Mouse (Mus musculus) midbrain, embryonic 12.5 days (tissue): Measurements from ENCODE around the gene F12. TPM values are rescaled to one million over a fixed set of nuclear protein-coding genes. Genes with fewer than 3 reads are reported as not detected.

Experiments
- ATAC-seq: fragments of 200-750 bp; cut with Nextera tagmentation; 2 replicates; pipeline ENCODE4 v1.8.0; 2017; ENCODE audit warnings: low read depth, moderate TSS enrichment, moderate library complexity; ENCODE audit not compliant: low FRiP score
- H3K27ac ChIP-seq: fragments of 300-500 bp; sonication (generic); replicated peaks from 2 replicates; pipeline ENCODE4 v1.5.1; 2016; ENCODE audit warnings: mild to moderate bottlenecking
- H3K27me3 ChIP-seq: fragments of 300-500 bp; sonication (generic); 2 replicates; pipeline ENCODE4 v1.6.1; 2016; ENCODE audit warnings: mild to moderate bottlenecking
- H3K36me3 ChIP-seq: fragments of 300-500 bp; sonication (generic); 2 replicates; pipeline ENCODE4 v1.6.1; 2016
- H3K4me1 ChIP-seq: fragments of 300-500 bp; sonication (generic); 2 replicates; pipeline ENCODE4 v1.6.1; 2016
- H3K4me2 ChIP-seq: fragments of 300-500 bp; sonication (generic); replicated peaks from 2 replicates; pipeline ENCODE4 v1.6.1; 2016; ENCODE audit warnings: mild to moderate bottlenecking, moderate library complexity
- H3K4me3 ChIP-seq: fragments of 300-500 bp; sonication (generic); 2 replicates; pipeline ENCODE4 v1.5.1; 2016; ENCODE audit warnings: mild to moderate bottlenecking
- H3K9ac ChIP-seq: fragments of 300-500 bp; sonication (generic); replicated peaks from 2 replicates; pipeline ENCODE4 v1.6.1; 2016; ENCODE audit warnings: mild to moderate bottlenecking, moderate library complexity
- H3K9me3 ChIP-seq: fragments of 300-500 bp; sonication (generic); 2 replicates; pipeline ENCODE4 v1.6.1; 2016; ENCODE audit warnings: mild to moderate bottlenecking
- WGBS: fragments of 180-500 bp; shearing (Covaris S2); methylation state at CpG from one replicate; pipeline ENCODE4 v1.1.7; 2016; 5-methylcytosine and 5-hydroxymethylcytosine counted together
- polyA plus RNA-seq: library from polyadenylated mRNA; unstranded; fragments of >200 nt; fragmentation: Nextera tagmentation; extraction: Ambion mirVana; gene quantifications from 2 replicates; pipeline ENCODE4 v1.2.1, GENCODE M21; 2016

Gene F12
- polyA plus RNA-seq, 1 experiment from 2014 or later = not detected

- H3K9me3 ChIP-seq = no peaks in the 10 kb centered on the region
- peaks cover 60% of the 10 kb centered on the region for H3K27me3 ChIP-seq
- H3K4me2 ChIP-seq = peak overlapping the region; percentile 35
- peak overlapping the region; percentile 13; the same call in 1 of the 2 replicates for H3K4me3 ChIP-seq
- no peaks in the 10 kb centered on the region for H3K36me3 ChIP-seq
- no peak overlapping the region for H3K27ac ChIP-seq
- WGBS = 15% methylated on average over 35 of the region's 35 CpGs
- H3K9ac ChIP-seq = peak overlapping the region; percentile 8; the same call in 1 of the 2 replicates
- H3K4me1 ChIP-seq = peaks cover 23% of the 10 kb centered on the region
- ATAC-seq = peak; percentile 79
Observed at GRCm38 (mm10) chr13:55420933-55421800, 5.4 kb downstream of the F12 start.

- no peak for ATAC-seq
- no peak overlapping the region for H3K27ac ChIP-seq
- H3K9me3 ChIP-seq = no peaks in the 10 kb centered on the region
- peak overlapping the region; percentile 8; the same call in 1 of the 2 replicates for H3K9ac ChIP-seq
- WGBS = 33% methylated on average over 51 of the region's 51 CpGs
- peaks cover 63% of the 10 kb centered on the region for H3K27me3 ChIP-seq
- peaks cover 23% of the 10 kb centered on the region for H3K4me1 ChIP-seq
- H3K4me2 ChIP-seq = peak overlapping the region; percentile 35
- no peak overlapping the region for H3K4me3 ChIP-seq
- no peaks in the 10 kb centered on the region for H3K36me3 ChIP-seq
Observed at GRCm38 (mm10) chr13:55420018-55420932, 6.3 kb downstream of the F12 start.

GRCm38 (mm10) chr13:55419142-55419541 is 7.5 kb downstream of the F12 start:
- 88% methylated on average over 5 of the region's 5 CpGs for WGBS
- no peak overlapping the region for H3K9ac ChIP-seq
- H3K27ac ChIP-seq = no peak overlapping the region
- no peak overlapping the region for H3K4me3 ChIP-seq
- no peaks in the 10 kb centered on the region for H3K36me3 ChIP-seq
- ATAC-seq = no peak
- H3K4me2 ChIP-seq = no peak overlapping the region
- H3K4me1 ChIP-seq = peaks cover 30% of the 10 kb centered on the region
- H3K27me3 ChIP-seq = peaks cover 75% of the 10 kb centered on the region
- H3K9me3 ChIP-seq = no peaks in the 10 kb centered on the region

GRCm38 (mm10) chr13:55418004-55418403 is 8.6 kb downstream of the F12 start:
- 14% methylated on average over 12 of the region's 12 CpGs for WGBS
- Histone ChIP-seq H3K4me2 (no peak overlapping the region; the same call in 1 of the 2 replicates), H3K4me1 (peaks cover 30% of the 10 kb centered on the region), H3K36me3 (no peaks in the 10 kb centered on the region), H3K9me3 (no peaks in the 10 kb centered on the region), H3K27ac (no peak overlapping the region), H3K27me3 (peaks cover 86% of the 10 kb centered on the region), H3K9ac (no peak overlapping the region), H3K4me3 (no peak overlapping the region)
- ATAC-seq = 0 out of 2 replicates have a peak, but pooled peaks have one; percentile 32

GRCm38 (mm10) chr13:55414743-55415380 is 11.7 kb downstream of the F12 start, which contains the start of gene Pfn3:
TSS of gene Pfn3 (minus strand) at chr13:55415232.
- Histone ChIP-seq H3K4me3 (peak within 1 kb of the TSS; percentile 30), H3K9me3 (no peaks in the 10 kb centered on the region), H3K4me1 (peaks cover 17% of the 10 kb centered on the region), H3K9ac (peak within 1 kb of the TSS; percentile 44), H3K36me3 (no peaks in the 10 kb centered on the region), H3K4me2 (peak within 1 kb of the TSS; percentile 60), H3K27ac (no peak within 1 kb of the TSS), H3K27me3 (peaks cover 59% of the 10 kb centered on the region)
- ATAC-seq = peak; percentile 27; the same call in 1 of the 2 replicates
- WGBS = 13% methylated on average over 41 of the region's 41 CpGs

GRCm38 (mm10) chr13:55413333-55413732 is 13.3 kb downstream of the F12 start:
- Histone ChIP-seq H3K4me2 (no peak overlapping the region), H3K4me3 (no peak overlapping the region), H3K36me3 (no peaks in the 10 kb centered on the region), H3K27ac (no peak overlapping the region), H3K9me3 (no peaks in the 10 kb centered on the region), H3K4me1 (peaks cover 15% of the 10 kb centered on the region), H3K27me3 (peaks cover 45% of the 10 kb centered on the region), H3K9ac (no peak overlapping the region)
- no peak for ATAC-seq
- 86% methylated on average over 12 of the region's 12 CpGs for WGBS

- no peak overlapping the region for H3K4me2 ChIP-seq
- no peaks in the 10 kb centered on the region for H3K9me3 ChIP-seq
- H3K27ac ChIP-seq = no peak overlapping the region
- peaks cover 44% of the 10 kb centered on the region for H3K27me3 ChIP-seq
- no peak overlapping the region for H3K9ac ChIP-seq
- H3K4me3 ChIP-seq = no peak overlapping the region
- H3K36me3 ChIP-seq = no peaks in the 10 kb centered on the region
- 81% methylated on average over 13 of the region's 13 CpGs for WGBS
- no peak for ATAC-seq
- peaks cover 9% of the 10 kb centered on the region for H3K4me1 ChIP-seq
Observed at GRCm38 (mm10) chr13:55412643-55413307, 13.8 kb downstream of the F12 start.

- H3K27me3 ChIP-seq = peaks cover 40% of the 10 kb centered on the region
- peaks cover 8% of the 10 kb centered on the region for H3K4me1 ChIP-seq
- H3K4me3 ChIP-seq = no peak overlapping the region
- ATAC-seq = no peak
- H3K4me2 ChIP-seq = no peak overlapping the region
- WGBS = 72% methylated on average over 7 of the region's 7 CpGs
- H3K36me3 ChIP-seq = no peaks in the 10 kb centered on the region
- H3K9ac ChIP-seq = no peak overlapping the region
- no peak overlapping the region for H3K27ac ChIP-seq
- H3K9me3 ChIP-seq = no peaks in the 10 kb centered on the region
Observed at GRCm38 (mm10) chr13:55411826-55412225, 14.8 kb downstream of the F12 start.

GRCm38 (mm10) chr13:55408546-55409120 is 18.0 kb downstream of the F12 start:
- Histone ChIP-seq H3K36me3 (no peaks in the 10 kb centered on the region), H3K27me3 (peaks cover 20% of the 10 kb centered on the region), H3K4me2 (no peak overlapping the region), H3K4me1 (peaks cover 13% of the 10 kb centered on the region), H3K27ac (no peak overlapping the region), H3K9ac (no peak overlapping the region), H3K4me3 (no peak overlapping the region), H3K9me3 (no peaks in the 10 kb centered on the region)
- no peak for ATAC-seq
- WGBS = 88% methylated on average over 19 of the region's 19 CpGs

- H3K9me3 ChIP-seq = no peaks in the 10 kb centered on the region
- ATAC-seq = no peak
- H3K4me1 ChIP-seq = peaks cover 14% of the 10 kb centered on the region
- H3K27me3 ChIP-seq = peaks cover 20% of the 10 kb centered on the region; the same call in 1 of the 2 replicates
- H3K9ac ChIP-seq = no peak overlapping the region
- H3K36me3 ChIP-seq = no peaks in the 10 kb centered on the region
- 90% methylated on average over 4 of the region's 4 CpGs for WGBS
- no peak overlapping the region for H3K27ac ChIP-seq
- no peak overlapping the region for H3K4me3 ChIP-seq
- H3K4me2 ChIP-seq = no peak overlapping the region
Observed at GRCm38 (mm10) chr13:55407341-55407740, 19.3 kb downstream of the F12 start.
